Mouse (Mus musculus): Measurements from ENCODE around the gene Naa38.

Naa38 gene

GRCm38 (mm10) chr11:69413221-69414181 is 18.2 kb downstream of the Naa38 start, which contains the start of gene Kdm6b:
Kdm6b (minus strand) TSS chr11:69413675.
- peak in 1 of 2 experiments; percentile 67 for DNase-seq (ENCODE audit: low spot score in 2 of 2)

- DNase-seq (ENCODE audit: low spot score in 2 of 2), result peak in 1 of 2 experiments; percentile 31
Observed at GRCm38 (mm10) chr11:69414421-69415326, 19.4 kb downstream of the Naa38 start.

- no peak for DNase-seq (ENCODE audit: low spot score in 2 of 2)
Observed at GRCm38 (mm10) chr11:69415327-69415667, 20.0 kb downstream of the Naa38 start.

GRCm38 (mm10) chr11:69415668-69416451 is 20.6 kb downstream of the Naa38 start:
- DNase-seq (ENCODE audit: low spot score in 2 of 2), result no peak

GRCm38 (mm10) chr11:69416509-69416908 is 21.2 kb downstream of the Naa38 start:
- DNase-seq (ENCODE audit: low spot score in 2 of 2), result no peak

GRCm38 (mm10) chr11:69416921-69417448 is 21.7 kb downstream of the Naa38 start:
- no peak for DNase-seq (ENCODE audit: low spot score in 2 of 2)

GRCm38 (mm10) chr11:69417449-69418384 is 22.4 kb downstream of the Naa38 start:
- DNase-seq (ENCODE audit: low spot score in 2 of 2), result peak in 1 of 2 experiments; percentile 88

- peak; percentile 89 to 94 for DNase-seq (ENCODE audit: low spot score in 2 of 2)
Observed at GRCm38 (mm10) chr11:69418481-69419442, 23.5 kb downstream of the Naa38 start.

- DNase-seq (ENCODE audit: low spot score in 2 of 2), result peak in 1 of 2 experiments; percentile 63
Observed at GRCm38 (mm10) chr11:69419443-69419812, 24.1 kb downstream of the Naa38 start.

GRCm38 (mm10) chr11:69419813-69420553 is 24.7 kb downstream of the Naa38 start:
- DNase-seq (ENCODE audit: low spot score in 2 of 2), result no peak

- DNase-seq (ENCODE audit: low spot score in 2 of 2), result no peak
Observed at GRCm38 (mm10) chr11:69420554-69421000, 25.3 kb downstream of the Naa38 start.

- no peak for DNase-seq (ENCODE audit: low spot score in 2 of 2)
Observed at GRCm38 (mm10) chr11:69421131-69421977, 26.1 kb downstream of the Naa38 start.

GRCm38 (mm10) chr11:69422842-69423241 is 27.6 kb downstream of the Naa38 start:
- DNase-seq (ENCODE audit: low spot score in 2 of 2), result no peak

- no peak for DNase-seq (ENCODE audit: low spot score in 2 of 2)
Observed at GRCm38 (mm10) chr11:69423885-69424284, 28.6 kb downstream of the Naa38 start.

GRCm38 (mm10) chr11:69426246-69426645 is 31.0 kb downstream of the Naa38 start:
- no peak for DNase-seq (ENCODE audit: low spot score in 2 of 2)

- no peak for DNase-seq (ENCODE audit: low spot score in 2 of 2)
Observed at GRCm38 (mm10) chr11:69428751-69429150, 33.5 kb downstream of the Naa38 start.

- no peak for DNase-seq (ENCODE audit: low spot score in 2 of 2)
Observed at GRCm38 (mm10) chr11:69429313-69429712, 34.0 kb downstream of the Naa38 start.

Data from left cerebral cortex, adult 9 months (tissue).